13 mouse cellular contexts compared by ENCODE assay signal in the genomic region with DNA sequence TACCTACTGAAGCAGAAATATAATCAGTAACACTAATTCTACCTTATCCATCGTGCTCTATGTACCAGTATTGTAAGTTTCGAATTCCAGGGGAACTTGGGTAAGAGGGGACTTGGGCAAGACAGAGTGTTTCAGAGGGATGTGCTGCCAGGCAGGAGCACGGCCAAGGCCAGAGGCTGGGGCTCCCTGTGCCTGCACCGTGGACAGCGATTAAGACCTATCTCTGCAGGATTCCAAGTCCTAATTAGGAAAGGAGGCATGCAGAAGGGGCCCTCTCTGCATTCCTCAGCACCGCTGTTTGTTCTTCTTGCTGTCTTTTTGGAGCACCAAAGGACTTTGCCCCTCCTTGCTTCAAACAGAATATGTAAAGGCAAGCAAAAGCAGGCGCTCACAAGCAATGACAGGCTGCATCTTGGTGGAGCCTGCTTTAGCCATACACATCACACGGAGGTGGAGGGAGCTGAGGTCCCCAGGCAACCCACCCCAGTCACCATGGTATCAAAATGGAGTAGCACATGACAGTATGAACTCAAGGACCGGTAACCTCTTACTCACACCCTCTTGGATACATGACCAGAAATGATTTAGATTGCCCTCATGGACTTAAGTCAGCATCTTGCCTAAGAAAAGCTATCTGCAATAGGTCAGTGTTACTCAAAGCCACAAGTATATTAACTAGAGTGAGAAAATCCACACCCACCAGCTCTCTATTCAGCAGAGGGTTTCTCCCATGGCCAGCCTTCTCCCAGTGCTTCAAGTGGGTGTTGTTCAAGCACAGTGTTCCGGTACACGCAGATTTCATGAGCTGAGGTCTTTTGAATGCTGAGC. TPM values are rescaled to one million over a fixed set of nuclear protein-coding genes. Genes with fewer than 3 reads are reported as not detected.
DNase-seq lines count a peak whose midpoint lies in the region; ATAC-seq lines count a peak whose summit lies in the region.
"Had no signal": no experiment of that assay in that cellular context is flagged by ENCODE, and none has a peak within 500 bp of the region (broad histone marks: within the 10 kb centered on the region; RNA-seq: fewer than 3 reads in every experiment).

No protein-coding gene starts in this region.

- H3K27ac ChIP-seq in heart, embryonic 10.5 days: peak overlapping the region; percentile 81
- peak overlapping the region; percentile 5; the same call in 1 of the 2 replicates for H3K27ac ChIP-seq in limb, embryonic 12.5 days
- no peak overlapping the region for H3K27ac ChIP-seq in limb, embryonic 10.5 days
- peak overlapping the region; percentile 22; the same call in 1 of the 2 replicates for H3K27ac ChIP-seq in embryonic facial prominence, embryonic 15.5 days (replicated peaks)
- peak overlapping the region; percentile 10; the same call in 1 of the 2 replicates for H3K27ac ChIP-seq in stomach, embryonic 14.5 days (ENCODE audit: low read length)
- H3K27ac ChIP-seq: hindbrain, embryonic 12.5 days; liver, embryonic 15.5 days had no signal

- DNase-seq in heart, embryonic 10.5 days (ENCODE audit: low spot score): no peak
- no peak for DNase-seq in heart, adult 9 months (ENCODE audit: low spot score in 2 of 2)
- no peak for DNase-seq in limb, embryonic 10.5 days (ENCODE audit: low spot score)
- no peak for DNase-seq in spleen, postnatal 36 days (ENCODE audit: low spot score in 2 of 2)
- DNase-seq in urinary bladder, postnatal 36 days (ENCODE audit: low spot score in 2 of 2): no peak
- DNase-seq: adrenal gland, postnatal 10 days; cerebellum, adult 11 months; right cerebral cortex, adult 18-20 months had no signal

- no peak overlapping the region for H3K9ac ChIP-seq in limb, embryonic 12.5 days (replicated peaks)
- no peak overlapping the region for H3K9ac ChIP-seq in embryonic facial prominence, embryonic 15.5 days
- no peak overlapping the region for H3K9ac ChIP-seq in stomach, embryonic 14.5 days (replicated peaks; ENCODE audit: low read depth, low read length)
- H3K9ac ChIP-seq: hindbrain, embryonic 12.5 days; liver, embryonic 15.5 days had no signal

- H3K4me1 ChIP-seq in heart, embryonic 10.5 days: peaks cover 46% of the 10 kb centered on the region
- H3K4me1 ChIP-seq in limb, embryonic 12.5 days (replicated peaks): 0 out of 2 replicates have a peak, but pooled peaks cover 4% of the 10 kb centered on the region
- H3K4me1 ChIP-seq in limb, embryonic 10.5 days: peaks cover 17% of the 10 kb centered on the region
- peaks cover 9% of the 10 kb centered on the region for H3K4me1 ChIP-seq in embryonic facial prominence, embryonic 15.5 days
- peaks cover 13% of the 10 kb centered on the region; the same call in 1 of the 2 replicates for H3K4me1 ChIP-seq in stomach, embryonic 14.5 days (ENCODE audit: control insufficient read depth, insufficient read depth, low read length)
- H3K4me1 ChIP-seq: hindbrain, embryonic 12.5 days; liver, embryonic 15.5 days had no signal

- H3K4me2 ChIP-seq in limb, embryonic 12.5 days: no peak overlapping the region
- H3K4me2 ChIP-seq in embryonic facial prominence, embryonic 15.5 days (replicated peaks): no peak overlapping the region
- no peak overlapping the region for H3K4me2 ChIP-seq in stomach, embryonic 14.5 days (replicated peaks; ENCODE audit: low read depth, low read length)
- H3K4me2 ChIP-seq: hindbrain, embryonic 12.5 days; liver, embryonic 15.5 days had no signal

- H3K27me3 ChIP-seq in heart, embryonic 10.5 days (ENCODE audit: insufficient read depth, poor library complexity, severe bottlenecking): 0 out of 2 replicates have a peak, but pooled peaks cover 4% of the 10 kb centered on the region
- no peaks in the 10 kb centered on the region for H3K27me3 ChIP-seq in limb, embryonic 12.5 days
- H3K27me3 ChIP-seq in limb, embryonic 10.5 days (ENCODE audit: low read depth, poor library complexity, severe bottlenecking): no peaks in the 10 kb centered on the region
- H3K27me3 ChIP-seq in embryonic facial prominence, embryonic 15.5 days: no peaks in the 10 kb centered on the region
- H3K27me3 ChIP-seq in stomach, embryonic 14.5 days (ENCODE audit: control insufficient read depth, insufficient read depth, low read length): no peaks in the 10 kb centered on the region
- H3K27me3 ChIP-seq: hindbrain, embryonic 12.5 days; liver, embryonic 15.5 days had no signal

- 41% methylated on average over 11 of the region's 11 CpGs for WGBS in heart, embryonic 10.5 days
- 52% methylated on average over 11 of the region's 11 CpGs for whole genome bisulfite sequencing in limb, embryonic 12.5 days
- WGBS in limb, embryonic 10.5 days: 59% methylated on average over 11 of the region's 11 CpGs
- 41% methylated on average over 11 of the region's 11 CpGs for WGBS in embryonic facial prominence, embryonic 15.5 days
- 39% methylated on average over 11 of the region's 11 CpGs for WGBS in stomach, embryonic 14.5 days

- no peaks in the 10 kb centered on the region for H3K36me3 ChIP-seq in heart, embryonic 10.5 days
- H3K36me3 ChIP-seq in limb, embryonic 12.5 days: no peaks in the 10 kb centered on the region
- no peaks in the 10 kb centered on the region for H3K36me3 ChIP-seq in limb, embryonic 10.5 days
- no peaks in the 10 kb centered on the region for H3K36me3 ChIP-seq in embryonic facial prominence, embryonic 15.5 days
- peaks cover 10% of the 10 kb centered on the region for H3K36me3 ChIP-seq in stomach, embryonic 14.5 days (ENCODE audit: control insufficient read depth, insufficient read depth, low read length)
- H3K36me3 ChIP-seq: hindbrain, embryonic 12.5 days; liver, embryonic 15.5 days had no signal

- ATAC-seq in limb, embryonic 12.5 days (ENCODE audit: insufficient number of reproducible peaks, insufficient read depth, low FRiP score, low TSS enrichment, low read depth): 0 out of 2 replicates have a peak, but pooled peaks have one; percentile 30
- no peak for ATAC-seq in embryonic facial prominence, embryonic 15.5 days (ENCODE audit: insufficient number of reproducible peaks, low FRiP score, low TSS enrichment, low read depth)
- ATAC-seq in stomach, embryonic 14.5 days (ENCODE audit: insufficient number of reproducible peaks, insufficient read depth, low FRiP score, low read depth): peak; percentile 43; the same call in 1 of the 2 replicates

- H3K9me3 ChIP-seq in heart, embryonic 10.5 days: no peaks in the 10 kb centered on the region
- H3K9me3 ChIP-seq in limb, embryonic 12.5 days: no peaks in the 10 kb centered on the region
- H3K9me3 ChIP-seq in limb, embryonic 10.5 days (replicated peaks): no peaks in the 10 kb centered on the region
- no peaks in the 10 kb centered on the region for H3K9me3 ChIP-seq in embryonic facial prominence, embryonic 15.5 days (replicated peaks)
- no peaks in the 10 kb centered on the region for H3K9me3 ChIP-seq in stomach, embryonic 14.5 days (ENCODE audit: control insufficient read depth, low read depth, low read length)
- H3K9me3 ChIP-seq: hindbrain, embryonic 12.5 days; liver, embryonic 15.5 days had no signal

- no peak overlapping the region; the same call in 1 of the 2 replicates for H3K4me3 ChIP-seq in heart, embryonic 10.5 days
- no peak overlapping the region for H3K4me3 ChIP-seq in limb, embryonic 12.5 days (replicated peaks)
- H3K4me3 ChIP-seq in limb, embryonic 10.5 days: no peak overlapping the region
- no peak overlapping the region for H3K4me3 ChIP-seq in embryonic facial prominence, embryonic 15.5 days (replicated peaks)
- H3K4me3 ChIP-seq in stomach, embryonic 14.5 days (ENCODE audit: low read depth, low read length): no peak overlapping the region
- H3K4me3 ChIP-seq: hindbrain, embryonic 12.5 days; liver, embryonic 15.5 days had no signal

RNA-seq across cellular contexts. Expression of a gene that starts 37.8 kb away (rescaled TPM):
- 67.7 and 101 TPM in 2 replicates for polyA plus RNA-seq in heart, embryonic 10.5 days (2016; fragmentation: Nextera tagmentation; extraction: Ambion mirVana)
- polyA plus RNA-seq in limb, embryonic 12.5 days (2016; fragmentation: Nextera tagmentation; extraction: Ambion mirVana): 57.5 and 57.9 TPM in 2 replicates
- 67.0 and 73.4 TPM in 2 replicates for polyA plus RNA-seq in limb, embryonic 10.5 days (2016; fragmentation: Nextera tagmentation; extraction: Ambion mirVana)
- 116 and 120 TPM in 2 replicates for polyA plus RNA-seq in embryonic facial prominence, embryonic 15.5 days (2015; fragmentation: Nextera tagmentation; extraction: Ambion mirVana)
- polyA plus RNA-seq in stomach, embryonic 14.5 days (2014; fragmentation: Nextera tagmentation; extraction: Ambion mirVana): 47.6 and 50.3 TPM in 2 replicates
